Mouse (Mus musculus): ENCODE results near the gene Phkg2. TPM values are rescaled to one million over a fixed set of nuclear protein-coding genes. Genes with fewer than 3 reads are reported as not detected.

Phkg2 gene
- polyA plus RNA-seq (2014; fragmentation: Illumina TruSeq; extraction: RNeasy Lipid Tissue Mini Kit (QIAGEN cat#74804); ENCODE audit: low read depth, low replicate concordance), result 445 TPM

DNA sequence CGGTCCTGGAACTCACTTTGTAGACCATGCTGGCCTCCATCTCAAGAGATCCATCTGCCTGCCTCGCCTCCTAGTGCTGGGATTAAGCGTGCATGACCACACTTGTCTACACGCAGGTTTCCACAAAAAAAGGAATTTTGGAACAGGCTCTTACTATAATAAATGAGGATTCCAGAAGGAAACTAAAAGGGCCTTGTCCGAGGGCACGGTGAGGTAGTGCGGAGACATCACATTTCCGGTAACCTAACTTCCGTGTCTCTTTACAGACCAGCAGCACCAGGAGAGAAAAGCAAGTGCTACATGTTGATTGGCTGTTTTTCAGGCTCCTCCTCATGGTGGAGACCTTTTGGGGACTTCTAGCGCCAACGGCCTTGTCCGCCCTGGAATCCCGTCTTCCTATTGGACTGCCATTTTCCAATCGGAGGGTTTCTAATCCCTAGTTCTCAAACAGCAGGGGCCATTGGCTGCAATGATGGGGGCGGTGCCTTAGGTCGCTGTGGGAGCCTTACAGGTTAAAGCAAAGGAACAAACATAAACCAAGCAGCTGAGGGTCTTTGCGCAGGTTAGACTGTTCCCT, at the start of gene Phkg2:
Gene Phkg2, plus strand, starts transcription at position 446 of the 577 bp plus-strand sequence.

DNA sequence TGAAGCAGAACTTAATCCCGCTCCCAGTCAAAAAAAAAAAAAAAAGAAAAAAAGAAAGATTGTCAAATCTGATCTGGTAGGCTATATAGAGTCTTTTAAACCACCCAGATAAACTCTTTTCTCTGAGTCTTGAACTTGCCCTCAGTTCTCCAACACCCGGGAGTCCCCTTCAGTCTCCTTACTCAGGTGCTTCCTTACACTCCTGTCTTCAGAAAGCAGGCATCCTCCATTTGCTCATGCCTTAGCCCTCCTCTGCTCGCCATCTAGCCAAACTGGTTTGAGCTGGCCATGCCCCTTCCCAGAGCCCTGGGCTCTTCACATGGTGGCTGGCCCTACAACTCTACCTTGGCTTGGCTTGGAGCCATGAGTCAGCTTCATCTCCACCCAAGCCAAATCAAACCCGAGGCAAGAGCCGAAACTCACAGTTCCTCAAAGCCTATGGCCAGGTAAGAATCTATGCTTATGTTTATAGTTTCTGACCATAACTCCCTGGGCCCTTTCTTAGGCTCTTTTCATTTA, 11.7 kb upstream of the Phkg2 start, which contains the start of gene Tmem265:
Gene Tmem265, plus strand, starts transcription at position 51 of the 519 bp plus-strand sequence.

DNA sequence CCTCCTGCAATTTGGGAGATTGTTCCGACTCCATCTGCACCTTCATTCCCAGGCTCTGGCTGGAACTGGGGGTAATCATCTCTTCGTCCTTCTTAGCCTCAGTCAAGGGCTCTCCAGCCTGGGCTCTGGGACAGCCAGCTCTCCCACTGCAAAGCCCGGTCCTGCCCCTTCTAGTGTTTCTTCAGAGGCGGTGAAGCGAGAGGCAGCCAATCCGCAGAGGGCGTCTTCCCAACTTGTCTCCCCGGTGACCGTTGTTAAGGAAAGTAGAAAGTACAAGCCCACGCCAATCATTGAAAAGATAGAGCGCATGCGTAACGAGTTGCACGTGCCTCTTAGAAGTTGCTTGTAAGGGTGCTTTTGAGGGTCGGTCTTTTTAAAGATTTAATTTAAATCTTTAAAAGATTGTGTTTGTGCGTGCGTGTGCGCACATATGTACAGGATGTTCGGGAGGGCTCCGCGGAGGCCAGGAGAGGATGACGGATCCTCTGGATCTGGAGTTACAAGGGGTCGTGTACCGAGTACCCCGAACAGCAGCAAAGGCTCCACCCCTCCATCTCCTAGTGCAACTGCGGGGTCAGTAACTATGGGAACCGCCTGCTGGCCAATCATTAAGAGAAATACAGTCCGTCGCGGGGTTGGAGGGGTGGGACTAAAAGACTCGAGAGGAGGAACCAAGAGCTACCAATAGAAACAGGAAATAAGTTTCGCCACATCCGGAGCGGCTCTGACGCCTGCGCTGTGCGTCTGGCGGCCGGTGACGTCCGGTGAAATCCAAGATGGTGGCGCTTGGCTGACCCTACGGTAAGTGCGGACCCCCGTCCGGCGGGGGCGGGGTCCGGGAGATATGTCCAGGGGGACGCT, 15.1 kb downstream of the Phkg2 start, which contains the start of the genes Ccdc189 and Rnf40:
Gene Ccdc189, minus strand, starts transcription at position 585 of the 861 bp plus-strand sequence.
Gene Rnf40, plus strand, starts transcription at position 757 of the 861 bp plus-strand sequence.

DNA sequence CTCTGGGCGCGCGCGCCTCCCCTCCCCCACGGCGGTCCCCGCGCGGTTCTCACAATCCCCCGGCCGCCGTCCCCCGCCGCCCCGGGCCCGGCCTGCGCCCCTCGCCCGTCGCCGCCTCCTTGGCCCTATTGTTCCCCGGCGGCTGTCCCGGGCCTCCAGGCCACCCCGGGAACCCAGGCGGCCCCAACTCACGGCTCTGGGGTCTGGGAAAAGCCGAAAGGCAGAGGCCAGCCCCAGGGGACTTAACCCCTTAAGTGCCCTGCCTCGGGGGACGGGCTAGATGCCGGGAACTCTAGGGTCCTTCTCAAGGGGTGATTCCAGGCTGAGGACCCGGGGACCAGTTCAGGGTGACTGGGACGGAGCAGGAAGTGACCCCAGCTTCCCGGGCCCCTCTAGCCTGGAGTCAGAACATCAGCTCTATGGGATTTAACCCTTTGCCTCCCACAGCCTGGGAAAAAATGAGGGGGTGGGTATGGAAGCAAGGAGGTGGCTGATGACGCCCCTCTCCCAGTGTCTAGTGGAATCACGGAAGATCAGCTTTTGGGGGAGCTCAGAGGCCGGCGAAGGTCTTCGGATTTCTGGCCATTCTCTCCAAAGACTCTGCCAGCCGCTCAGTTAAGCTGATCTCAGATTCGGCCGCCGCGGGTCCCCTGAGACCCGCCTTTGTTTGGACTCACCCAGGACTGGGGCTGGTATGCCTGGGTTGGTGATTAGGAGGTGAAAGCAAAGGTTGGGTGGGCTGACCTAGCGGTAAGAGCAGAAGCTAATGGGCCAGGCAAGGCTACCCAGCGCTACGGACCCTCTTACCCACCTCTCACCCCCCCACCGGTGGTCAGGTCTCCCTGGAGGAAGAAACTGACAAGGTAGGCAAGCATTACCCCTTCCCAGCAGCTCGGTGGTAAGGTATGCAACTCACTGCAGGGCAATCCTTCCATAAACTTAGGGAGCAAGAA, 42.0 kb downstream of the Phkg2 start, which contains the start of gene Zfp629:
Gene Zfp629, minus strand, starts transcription at position 907 of the 953 bp plus-strand sequence.

Other genes starting within 250 kb of the Phkg2 start
- 4.0 TPM for gene Zfp768, start 227.8 kb upstream of the Phkg2 start, polyA plus RNA-seq (2014; fragmentation: Illumina TruSeq; extraction: RNeasy Lipid Tissue Mini Kit (QIAGEN cat#74804); ENCODE audit: low read depth, low replicate concordance)
- 0.35 TPM for gene Zfp747, start 197.3 kb upstream of the Phkg2 start, polyA plus RNA-seq (2014; fragmentation: Illumina TruSeq; extraction: RNeasy Lipid Tissue Mini Kit (QIAGEN cat#74804); ENCODE audit: low read depth, low replicate concordance)
- gene 9130019O22Rik, start 186.2 kb upstream of the Phkg2 start, polyA plus RNA-seq (2014; fragmentation: Illumina TruSeq; extraction: RNeasy Lipid Tissue Mini Kit (QIAGEN cat#74804); ENCODE audit: low read depth, low replicate concordance), result 0.20 TPM
- gene E430018J23Rik, start 179.7 kb upstream of the Phkg2 start, polyA plus RNA-seq (2014; fragmentation: Illumina TruSeq; extraction: RNeasy Lipid Tissue Mini Kit (QIAGEN cat#74804); ENCODE audit: low read depth, low replicate concordance), result 0.57 TPM
- 0.14 TPM for gene Zfp764, start 166.5 kb upstream of the Phkg2 start, polyA plus RNA-seq (2014; fragmentation: Illumina TruSeq; extraction: RNeasy Lipid Tissue Mini Kit (QIAGEN cat#74804); ENCODE audit: low read depth, low replicate concordance)
- 1.4 TPM for gene Zfp688, start 151.3 kb upstream of the Phkg2 start, polyA plus RNA-seq (2014; fragmentation: Illumina TruSeq; extraction: RNeasy Lipid Tissue Mini Kit (QIAGEN cat#74804); ENCODE audit: low read depth, low replicate concordance)
- 2.3 TPM for gene Zfp689, start 124.2 kb upstream of the Phkg2 start, polyA plus RNA-seq (2014; fragmentation: Illumina TruSeq; extraction: RNeasy Lipid Tissue Mini Kit (QIAGEN cat#74804); ENCODE audit: low read depth, low replicate concordance)
- gene Prr14, start 113.7 kb upstream of the Phkg2 start, polyA plus RNA-seq (2014; fragmentation: Illumina TruSeq; extraction: RNeasy Lipid Tissue Mini Kit (QIAGEN cat#74804); ENCODE audit: low read depth, low replicate concordance), result 25.2 TPM
- 12.3 TPM for gene Fbrs, start 94.1 kb upstream of the Phkg2 start, polyA plus RNA-seq (2014; fragmentation: Illumina TruSeq; extraction: RNeasy Lipid Tissue Mini Kit (QIAGEN cat#74804); ENCODE audit: low read depth, low replicate concordance)
- 6.5 TPM for gene Srcap, start 61.4 kb upstream of the Phkg2 start, polyA plus RNA-seq (2014; fragmentation: Illumina TruSeq; extraction: RNeasy Lipid Tissue Mini Kit (QIAGEN cat#74804); ENCODE audit: low read depth, low replicate concordance)
- gene Gm42715, start 53.8 kb upstream of the Phkg2 start, polyA plus RNA-seq (2014; fragmentation: Illumina TruSeq; extraction: RNeasy Lipid Tissue Mini Kit (QIAGEN cat#74804); ENCODE audit: low read depth, low replicate concordance), result 4.6 TPM
- gene Tmem265, start 11.9 kb upstream of the Phkg2 start, polyA plus RNA-seq (2014; fragmentation: Illumina TruSeq; extraction: RNeasy Lipid Tissue Mini Kit (QIAGEN cat#74804); ENCODE audit: low read depth, low replicate concordance), result not detected
- gene Ccdc189, start 15.3 kb downstream of the Phkg2 start, polyA plus RNA-seq (2014; fragmentation: Illumina TruSeq; extraction: RNeasy Lipid Tissue Mini Kit (QIAGEN cat#74804); ENCODE audit: low read depth, low replicate concordance), result 22.2 TPM
- 6.3 TPM for gene Rnf40, start 15.4 kb downstream of the Phkg2 start, polyA plus RNA-seq (2014; fragmentation: Illumina TruSeq; extraction: RNeasy Lipid Tissue Mini Kit (QIAGEN cat#74804); ENCODE audit: low read depth, low replicate concordance)
- gene Zfp629, start 42.5 kb downstream of the Phkg2 start, polyA plus RNA-seq (2014; fragmentation: Illumina TruSeq; extraction: RNeasy Lipid Tissue Mini Kit (QIAGEN cat#74804); ENCODE audit: low read depth, low replicate concordance), result 7.4 TPM
- gene Bcl7c, start 135.6 kb downstream of the Phkg2 start, polyA plus RNA-seq (2014; fragmentation: Illumina TruSeq; extraction: RNeasy Lipid Tissue Mini Kit (QIAGEN cat#74804); ENCODE audit: low read depth, low replicate concordance), result 3.0 TPM
- 5.1 TPM for gene Ctf1, start 139.4 kb downstream of the Phkg2 start, polyA plus RNA-seq (2014; fragmentation: Illumina TruSeq; extraction: RNeasy Lipid Tissue Mini Kit (QIAGEN cat#74804); ENCODE audit: low read depth, low replicate concordance)
- gene Ctf2, start 158.8 kb downstream of the Phkg2 start, polyA plus RNA-seq (2014; fragmentation: Illumina TruSeq; extraction: RNeasy Lipid Tissue Mini Kit (QIAGEN cat#74804); ENCODE audit: low read depth, low replicate concordance), result not detected
- 2.2 TPM for gene Fbxl19, start 171.2 kb downstream of the Phkg2 start, polyA plus RNA-seq (2014; fragmentation: Illumina TruSeq; extraction: RNeasy Lipid Tissue Mini Kit (QIAGEN cat#74804); ENCODE audit: low read depth, low replicate concordance)
- 1.1 TPM for gene Orai3, start 196.5 kb downstream of the Phkg2 start, polyA plus RNA-seq (2014; fragmentation: Illumina TruSeq; extraction: RNeasy Lipid Tissue Mini Kit (QIAGEN cat#74804); ENCODE audit: low read depth, low replicate concordance)
- 7.2 TPM for gene Setd1a, start 203.3 kb downstream of the Phkg2 start, polyA plus RNA-seq (2014; fragmentation: Illumina TruSeq; extraction: RNeasy Lipid Tissue Mini Kit (QIAGEN cat#74804); ENCODE audit: low read depth, low replicate concordance)
- gene Gm49388, start 212.3 kb downstream of the Phkg2 start, polyA plus RNA-seq (2014; fragmentation: Illumina TruSeq; extraction: RNeasy Lipid Tissue Mini Kit (QIAGEN cat#74804); ENCODE audit: low read depth, low replicate concordance), result not detected
- gene Hsd3b7, start 227.3 kb downstream of the Phkg2 start, polyA plus RNA-seq (2014; fragmentation: Illumina TruSeq; extraction: RNeasy Lipid Tissue Mini Kit (QIAGEN cat#74804); ENCODE audit: low read depth, low replicate concordance), result 1.9 TPM

Measured in testis, adult 10 weeks (tissue).